8 mouse cellular contexts compared by ENCODE assay signal in genomic region chr10:33986771-33987170, GRCm38 (mm10). TPM values are rescaled to one million over a fixed set of nuclear protein-coding genes. Genes with fewer than 3 reads are reported as not detected.
DNase-seq lines count a peak whose midpoint lies in the region; ATAC-seq lines count a peak whose summit lies in the region.
"Had no signal": no experiment of that assay in that cellular context is flagged by ENCODE, and none has a peak within 500 bp of the region (broad histone marks: within the 10 kb centered on the region; RNA-seq: fewer than 3 reads in every experiment).

No protein-coding gene starts in this region.

- H3K27ac ChIP-seq in embryonic facial prominence, embryonic 14.5 days (replicated peaks; ENCODE audit: low read depth, low read length) = no peak overlapping the region

- no peak for ATAC-seq in embryonic facial prominence, embryonic 14.5 days (ENCODE audit: low read depth)

- no peak overlapping the region for H3K9ac ChIP-seq in embryonic facial prominence, embryonic 14.5 days (ENCODE audit: low read depth, low read length)

- no peaks in the 10 kb centered on the region for H3K27me3 ChIP-seq in embryonic facial prominence, embryonic 14.5 days (replicated peaks; ENCODE audit: control insufficient read depth, insufficient read depth, low read length)
- H3K27me3 ChIP-seq: megakaryocyte, embryonic 14.5 days had no signal

- 17% methylated on average over 4 of the region's 4 CpGs for WGBS in embryonic facial prominence, embryonic 14.5 days

- H3K9me3 ChIP-seq in embryonic facial prominence, embryonic 14.5 days (ENCODE audit: control insufficient read depth, low read length) = no peaks in the 10 kb centered on the region

- no peak overlapping the region for H3K4me3 ChIP-seq in embryonic facial prominence, embryonic 14.5 days (ENCODE audit: low read depth, low read length)
- H3K4me3 ChIP-seq: megakaryocyte, embryonic 14.5 days had no signal

- H3K36me3 ChIP-seq in embryonic facial prominence, embryonic 14.5 days (ENCODE audit: control insufficient read depth, insufficient read depth, low read length) = peaks cover 15% of the 10 kb centered on the region

- H3K4me2 ChIP-seq in embryonic facial prominence, embryonic 14.5 days (ENCODE audit: low read depth, low read length) = no peak overlapping the region

- peak; percentile 75 for DNase-seq in MEL-GATA-1-ER (ENCODE audit: extremely low read depth, low read depth)
- peak; percentile 30 to 58 for DNase-seq in adrenal gland, postnatal 36 days
- DNase-seq in embryonic facial prominence, embryonic 14.5 days (ENCODE audit: low spot score) = peak; percentile 91
- peak; percentile 74 for DNase-seq in heart, postnatal 4 days
- peak; percentile 73 for DNase-seq in layer of hippocampus, adult 9-10 months (ENCODE audit: low spot score)
- DNase-seq in lung, postnatal 10 days = peak; percentile 79
- DNase-seq in right cerebral cortex, adult 18-20 months = peak; percentile 64

- H3K4me1 ChIP-seq in embryonic facial prominence, embryonic 14.5 days (ENCODE audit: control insufficient read depth, insufficient read depth, low read length) = no peaks in the 10 kb centered on the region
- H3K4me1 ChIP-seq: megakaryocyte, embryonic 14.5 days had no signal

RNA-seq across cellular contexts. Expression of gene Rwdd1, which starts 32.7 kb away (rescaled TPM):
- total RNA-seq in adrenal gland, postnatal 36 days (2021) = 100 to 1,000 TPM in 1 of 2 experiments, 10 to 100 TPM in 1; 99.1 to 102 TPM
- polyA plus RNA-seq in embryonic facial prominence, embryonic 14.5 days (2014; fragmentation: Nextera tagmentation; extraction: Ambion mirVana) = 138 and 141 TPM in 2 replicates
- 100 to 1,000 TPM; 112 to 119 TPM for total RNA-seq in heart, postnatal 4 days (2021)

RNA-seq across cellular contexts. Expression of gene Zup1, which starts 35.7 kb away (rescaled TPM):
- 10 to 100 TPM; 14.6 to 15.5 TPM for total RNA-seq in adrenal gland, postnatal 36 days (2021)
- 19.3 and 20.3 TPM in 2 replicates for polyA plus RNA-seq in embryonic facial prominence, embryonic 14.5 days (2014; fragmentation: Nextera tagmentation; extraction: Ambion mirVana)
- 10 to 100 TPM in 1 of 2 experiments, 1 to 10 TPM in 1; 9.6 to 12.0 TPM for total RNA-seq in heart, postnatal 4 days (2021)

RNA-seq across cellular contexts. Expression of gene Trappc3l, which starts 50.6 kb away (rescaled TPM):
- not detected for total RNA-seq in adrenal gland, postnatal 36 days (2021)
- polyA plus RNA-seq in embryonic facial prominence, embryonic 14.5 days (2014; fragmentation: Nextera tagmentation; extraction: Ambion mirVana) = 0.89 TPM in 1 of 2 replicates, not detected in the other
- not detected for total RNA-seq in heart, postnatal 4 days (2021)

RNA-seq across cellular contexts. Expression of gene Calhm4, which starts 57.3 kb away (rescaled TPM):
- total RNA-seq in adrenal gland, postnatal 36 days (2021) = not detected
- 0.12 and 0.18 TPM in 2 replicates for polyA plus RNA-seq in embryonic facial prominence, embryonic 14.5 days (2014; fragmentation: Nextera tagmentation; extraction: Ambion mirVana)
- not detected for total RNA-seq in heart, postnatal 4 days (2021)
